Mouse (Mus musculus) gastrocnemius, postnatal 14 days (tissue): ENCODE results near the gene Pomgnt2. TPM values are rescaled to one million over a fixed set of nuclear protein-coding genes. Genes with fewer than 3 reads are reported as not detected.
A peak's percentile ranks its signal among the peaks of the same experiment; 100 is the strongest.
"Not testable (repeated sequence)": the region's sequence is repeated elsewhere in the genome, so short reads cannot be mapped to it uniquely, and the experiment has no call there.

Experiments used
- DNase-seq: peaks from one replicate; pipeline ENCODE4 v3.0.0; 2021; ENCODE audit warnings: mixed read lengths
- intact Hi-C: fragments of 180-260 bp; cut with DNase I; formaldehyde crosslinking; loops from one replicate; pipeline ENCODE4 v1.15.1; 2025; ENCODE audit warnings: low total_unique reads
- long read RNA-seq, 2 experiments: library from polyadenylated mRNA; stranded (forward); transcript quantifications; one replicate each; pipeline ENCODE4 v2.0.0; 2021
- total RNA-seq, 2 experiments: library from RNA; stranded (reverse); gene quantifications; 2 replicates each; pipeline ENCODE4 v1.2.3; 2021

The Pomgnt2 gene
- total RNA-seq: 1 to 10 TPM; 7.1 to 9.0 TPM
- long read RNA-seq, experiment 1, transcript Pomgnt2-201 (2 exons, 2,365 nt): major isoform, 9 of 13 reads
- long read RNA-seq, experiment 1, partial matches to known transcripts: 0 of 13 reads
- long read RNA-seq, experiment 1, other reads (novel, unspliced or antisense): 4 of 13 reads
- long read RNA-seq, experiment 2, transcript Pomgnt2-201 (2 exons, 2,365 nt): major isoform, 19 of 22 reads
- long read RNA-seq, experiment 2, partial matches to known transcripts: 0 of 22 reads
- long read RNA-seq, experiment 2, other reads (novel, unspliced or antisense): 0 of 22 reads

- intact Hi-C loops: no loop called here
- DNase-seq: no peak
These were observed at the start of gene Pomgnt2 for GRCm38 (mm10) chr9:121997010-121997409. Gene Pomgnt2, minus strand, starts transcription at chr9:121997110.

DNA sequence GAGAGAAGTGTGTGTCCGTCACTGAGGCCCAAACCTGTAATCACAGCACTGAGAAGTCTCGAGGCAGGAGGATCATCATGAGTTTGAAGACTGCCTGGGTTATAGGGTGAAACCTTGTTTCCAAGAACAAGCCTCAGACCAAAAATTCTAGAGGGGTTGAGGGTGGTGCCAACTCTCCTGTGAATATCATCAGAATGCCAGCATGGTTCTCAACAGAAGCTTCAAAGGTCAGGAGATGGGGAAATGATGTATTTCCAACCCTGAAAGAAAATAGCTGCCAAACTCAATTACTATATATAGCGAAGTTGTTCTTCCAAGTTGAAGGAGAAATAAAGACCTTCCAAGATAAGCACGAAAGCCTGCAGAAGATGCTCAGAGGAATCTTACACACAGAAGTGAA, 42.9 kb upstream of the Pomgnt2 start:
- intact Hi-C loops: no loop called here
- DNase-seq: no peak

DNA sequence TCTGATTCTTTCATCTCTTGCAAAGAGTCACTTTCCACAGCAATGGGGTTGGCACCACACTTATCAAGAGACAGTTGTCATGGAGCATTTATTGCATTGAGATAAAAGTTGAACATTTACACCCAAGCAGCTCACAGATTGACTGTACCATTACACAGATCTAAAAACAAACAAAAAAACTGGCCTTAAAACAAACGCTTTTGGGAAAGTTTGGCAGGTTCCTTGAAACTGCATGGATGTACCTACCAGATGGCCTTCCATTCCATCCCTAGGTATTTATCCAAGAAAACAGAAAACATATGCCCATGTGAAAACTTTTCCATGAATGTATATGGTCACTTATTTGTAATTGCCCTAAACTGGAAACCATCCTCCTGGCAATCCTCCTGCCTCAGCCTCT, 41.7 kb upstream of the Pomgnt2 start:
- no peak for DNase-seq
- intact Hi-C loops: no loop called here

- DNase-seq: no peak
- intact Hi-C loops: no loop called here
These were observed 39.7 kb upstream of the Pomgnt2 start for GRCm38 (mm10) chr9:122036496-122037054.

DNA sequence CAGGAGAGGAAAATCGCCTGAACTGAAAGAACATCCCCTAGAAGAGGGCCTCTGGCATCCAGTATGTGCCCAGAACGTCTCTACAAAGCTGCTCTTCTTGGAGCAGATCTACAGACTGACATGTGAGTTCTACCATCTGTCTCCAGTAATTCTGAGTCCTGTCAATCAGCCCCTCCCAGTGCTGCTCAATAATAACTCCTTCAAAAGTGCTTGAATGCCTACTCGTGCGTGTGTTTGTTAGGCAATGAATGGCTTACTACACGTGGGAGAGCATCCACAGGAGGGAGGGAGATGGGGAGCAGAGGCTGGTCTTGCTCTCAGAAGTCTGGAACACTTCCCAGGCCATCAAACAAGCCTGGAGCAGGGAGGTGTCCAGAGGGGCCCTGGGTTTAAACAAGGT, 38.9 kb upstream of the Pomgnt2 start:
- DNase-seq: no peak
- intact Hi-C loops: no loop called here

DNA sequence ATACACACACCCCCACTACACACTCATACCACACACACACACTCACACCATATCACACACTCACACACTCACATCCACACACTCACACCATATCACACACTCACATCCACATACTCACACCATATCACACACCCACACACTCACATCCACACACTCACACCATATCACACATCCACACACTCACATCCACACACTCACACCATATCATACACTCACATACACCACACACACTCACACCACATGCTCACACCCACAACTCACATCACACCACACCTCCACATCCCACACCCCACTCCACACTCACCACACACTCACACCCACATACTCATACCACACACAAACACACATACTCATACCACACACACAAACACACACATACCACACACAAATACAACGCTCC, 38.0 kb upstream of the Pomgnt2 start:
- no peak for DNase-seq
- intact Hi-C loops: no loop called here

GRCm38 (mm10) chr9:122032071-122032470, 35.2 kb upstream of the Pomgnt2 start:
- intact Hi-C loops: no loop called here

DNA sequence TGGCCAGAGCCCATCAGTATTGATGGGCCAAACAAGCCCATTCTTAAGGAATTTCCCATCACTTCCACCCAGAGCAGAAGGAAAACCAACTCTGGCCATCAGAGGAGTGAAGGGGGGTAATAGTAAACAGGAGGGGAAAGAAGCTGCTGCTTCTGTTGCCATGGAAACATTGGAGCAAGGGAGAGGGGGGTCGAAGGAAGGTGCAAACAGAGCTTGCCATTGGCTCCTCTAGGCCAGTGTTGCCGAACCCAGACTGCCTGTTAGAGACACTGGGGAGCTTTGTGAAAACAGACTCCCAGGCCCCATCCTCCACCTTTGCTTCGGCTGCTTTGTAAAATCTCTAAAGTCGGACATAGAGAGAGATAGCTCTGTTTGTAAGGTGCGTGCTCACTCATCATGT, 33.8 kb upstream of the Pomgnt2 start:
- intact Hi-C loops: no loop called here
- no peak for DNase-seq

More at GRCm38 (mm10) chr9:122032071-122032470, 35.2 kb upstream of the Pomgnt2 start:
- DNase-seq: no peak

DNA sequence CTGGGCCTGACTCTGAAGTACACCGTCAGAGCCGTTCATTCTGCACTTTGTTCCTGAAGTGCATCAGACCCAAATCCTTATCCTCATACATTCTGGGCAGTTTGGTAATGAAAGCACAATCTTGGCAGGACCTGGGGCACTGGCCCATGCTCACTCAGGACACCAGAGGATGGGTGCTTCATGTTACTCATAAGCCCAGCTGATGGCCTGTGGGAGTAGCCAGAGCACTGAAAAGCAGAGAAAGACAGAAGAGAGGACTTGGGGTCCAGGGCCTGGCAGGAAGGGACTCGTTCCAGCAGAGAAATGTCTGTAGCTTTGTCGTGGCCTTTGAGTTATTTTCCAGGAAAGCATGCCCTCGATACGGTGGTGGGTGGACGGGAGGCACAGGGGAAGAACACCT, 32.9 kb upstream of the Pomgnt2 start:
- no peak for DNase-seq
- intact Hi-C loops: no loop called here

GRCm38 (mm10) chr9:122027914-122028745, 31.2 kb upstream of the Pomgnt2 start:
- intact Hi-C loops: no loop called here
- peak; percentile 47 for DNase-seq

DNA sequence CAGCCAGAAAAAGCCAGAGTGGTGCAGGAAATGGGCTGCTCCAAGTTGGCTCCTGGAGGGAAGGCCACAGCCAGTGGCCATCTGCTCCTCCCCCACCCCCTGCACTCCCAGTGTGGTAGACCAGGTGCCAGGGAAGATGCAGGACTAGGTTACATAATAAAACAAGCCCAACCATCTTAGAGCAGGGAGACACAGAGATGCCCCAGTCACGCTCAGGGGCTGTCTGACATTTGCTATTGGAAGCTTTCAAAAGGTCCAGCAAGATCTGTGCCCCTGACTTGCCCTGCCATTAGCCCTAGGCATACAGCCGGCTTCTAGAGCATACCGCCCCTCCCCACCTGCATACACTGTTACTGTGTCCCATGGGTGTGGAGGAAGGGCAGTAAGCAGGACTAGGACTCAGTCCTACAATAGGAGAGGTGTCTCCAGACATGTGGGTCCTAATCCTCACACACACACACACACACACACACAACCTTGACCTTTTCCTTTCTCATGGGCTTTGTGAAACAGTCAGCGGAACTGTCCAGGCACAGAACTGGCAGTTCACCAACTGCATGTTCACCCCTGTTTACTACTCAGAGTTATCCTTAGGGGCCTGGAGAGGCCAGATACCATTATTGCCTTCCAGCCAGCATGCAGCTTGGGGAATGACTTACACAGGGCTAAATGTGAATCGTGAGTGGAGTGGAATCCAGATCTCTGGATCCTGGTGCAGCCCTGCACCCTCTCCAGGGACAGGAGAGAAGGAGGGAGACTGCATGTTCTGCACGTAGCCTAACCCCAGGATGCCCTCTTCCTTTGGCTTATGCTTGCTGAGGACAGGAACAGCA, 30.4 kb upstream of the Pomgnt2 start:
- intact Hi-C loops: no loop called here
- DNase-seq: peak; percentile 72

DNA sequence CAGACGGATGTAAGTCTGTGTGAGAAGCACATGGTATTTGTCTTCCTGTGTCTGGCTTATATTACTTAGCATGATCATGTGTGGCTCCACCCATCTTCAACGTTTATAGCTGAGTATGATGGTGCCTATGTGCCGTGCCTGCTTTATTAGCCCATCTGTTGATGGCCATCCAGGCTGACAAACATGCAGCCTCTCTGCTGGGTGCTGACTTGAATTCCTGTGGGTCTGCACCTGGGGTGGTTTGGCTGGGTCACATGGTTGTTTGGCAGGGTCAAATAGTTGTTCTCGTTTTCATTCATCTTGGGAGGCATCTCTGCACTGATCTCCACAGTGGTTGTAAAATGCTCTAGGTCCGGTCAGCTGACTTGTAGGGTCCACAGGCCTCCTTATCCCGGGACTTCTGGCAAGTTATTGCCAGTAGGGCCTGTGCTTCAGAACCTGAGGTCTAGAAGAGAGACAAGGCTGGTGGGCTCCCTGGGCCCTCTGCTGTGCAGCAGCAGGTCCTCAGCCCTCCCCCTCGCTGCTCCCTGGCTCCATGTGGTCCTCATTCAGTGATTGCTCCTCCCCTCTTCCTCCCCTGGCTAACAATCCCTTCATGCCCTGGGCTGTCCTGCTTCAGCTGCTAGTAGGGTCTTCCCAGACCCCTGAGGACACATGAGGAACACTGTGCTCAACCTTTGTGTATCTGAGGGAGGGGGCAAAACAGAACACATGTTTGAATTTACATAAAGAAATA, 29.1 kb upstream of the Pomgnt2 start:
- intact Hi-C loops: no loop called here
- DNase-seq: no peak

GRCm38 (mm10) chr9:122024419-122024818, 27.5 kb upstream of the Pomgnt2 start:
- intact Hi-C loops: no loop called here
- DNase-seq: no peak

- intact Hi-C loops: no loop called here
- DNase-seq: no peak
These were observed 27.0 kb upstream of the Pomgnt2 start for GRCm38 (mm10) chr9:122023873-122024272.

GRCm38 (mm10) chr9:122022776-122023175, 25.9 kb upstream of the Pomgnt2 start:
- DNase-seq: peak; percentile 75
- intact Hi-C loops: no loop called here

GRCm38 (mm10) chr9:122021581-122021980, 24.7 kb upstream of the Pomgnt2 start:
- intact Hi-C loops: no loop called here
- no peak for DNase-seq

DNA sequence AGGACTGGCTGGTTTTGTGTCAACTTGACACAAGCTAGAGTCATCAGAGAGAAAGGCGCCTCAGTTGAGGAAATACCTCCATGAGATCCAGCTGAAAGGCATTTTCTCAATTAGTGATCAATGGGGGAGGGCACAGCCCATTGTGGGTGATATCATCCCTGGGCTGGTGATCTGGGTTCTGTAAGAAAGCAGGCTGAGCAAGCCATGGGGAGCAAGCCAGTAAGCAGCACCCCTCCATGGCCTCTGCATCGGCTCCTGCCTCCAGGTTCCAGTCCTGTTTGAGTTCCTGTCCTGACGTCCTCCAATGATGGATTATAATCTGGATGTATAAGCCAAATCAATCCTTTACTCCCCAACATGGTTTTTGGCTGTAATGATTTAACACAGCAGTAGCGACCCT, 24.3 kb upstream of the Pomgnt2 start:
- intact Hi-C loops, DNase-seq: not testable (repeated sequence)

DNA sequence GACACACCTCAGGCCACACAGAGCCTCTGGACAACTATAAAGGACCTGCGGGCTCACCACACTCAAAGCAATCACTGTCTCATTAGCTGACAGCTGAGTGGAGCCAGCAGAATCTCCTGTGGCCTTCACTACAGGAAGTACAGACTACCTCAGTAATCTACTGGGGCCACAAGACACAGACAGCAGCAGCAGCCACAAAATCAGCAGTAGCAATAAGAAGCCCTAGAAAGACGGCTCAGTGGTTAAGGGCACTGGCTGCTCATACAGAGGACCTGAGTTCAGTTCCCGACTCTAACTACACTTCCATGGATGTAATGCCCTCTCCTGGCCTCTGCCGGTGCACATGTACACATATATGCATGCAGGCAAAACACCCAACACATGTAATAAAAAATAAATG, 23.4 kb upstream of the Pomgnt2 start:
- intact Hi-C loops: no loop called here
- DNase-seq: no peak

GRCm38 (mm10) chr9:122018782-122019395, 22.0 kb upstream of the Pomgnt2 start:
- peak; percentile 65 for DNase-seq
- intact Hi-C loops: loop anchor here (5.0 kb wide), 1 partner anchor 98 kb away; the partner anchor contains the start of gene Snrk
